21 mouse cellular contexts compared by ENCODE assay signal in genomic region chr6:71145288-71145989, GRCm38 (mm10). TPM values are rescaled to one million over a fixed set of nuclear protein-coding genes. Genes with fewer than 3 reads are reported as not detected.
DNase-seq lines count a peak whose midpoint lies in the region; ATAC-seq and TF ChIP-seq lines count a peak whose summit lies in the region.
"Had no signal": no experiment of that assay in that cellular context is flagged by ENCODE, and none has a peak within 500 bp of the region (broad histone marks: within the 10 kb centered on the region; RNA-seq: fewer than 3 reads in every experiment).

No protein-coding gene starts in this region.

- no peak overlapping the region for H3K4me2 ChIP-seq in kidney, embryonic 15.5 days
- no peak overlapping the region for H3K4me2 ChIP-seq in liver, embryonic 13.5 days
- H3K4me2 ChIP-seq in forebrain, postnatal 0 days (ENCODE audit: low read depth), result no peak overlapping the region
- no peak overlapping the region for H3K4me2 ChIP-seq in neural tube, embryonic 15.5 days
- H3K4me2 ChIP-seq: midbrain, embryonic 12.5 days had no signal

- H3K36me3 ChIP-seq in kidney, embryonic 15.5 days, result no peaks in the 10 kb centered on the region
- no peaks in the 10 kb centered on the region for H3K36me3 ChIP-seq in liver, embryonic 13.5 days
- no peaks in the 10 kb centered on the region for H3K36me3 ChIP-seq in forebrain, postnatal 0 days (ENCODE audit: insufficient read depth)
- no peaks in the 10 kb centered on the region for H3K36me3 ChIP-seq in neural tube, embryonic 15.5 days
- H3K36me3 ChIP-seq: embryonic facial prominence, embryonic 15.5 days; G1E; heart, embryonic 13.5 days; hindbrain, embryonic 10.5 days; midbrain, embryonic 12.5 days had no signal

- no peak overlapping the region for H3K9ac ChIP-seq in kidney, embryonic 15.5 days
- H3K9ac ChIP-seq in liver, embryonic 13.5 days, result no peak overlapping the region
- no peak overlapping the region for H3K9ac ChIP-seq in forebrain, postnatal 0 days
- H3K9ac ChIP-seq in neural tube, embryonic 15.5 days (replicated peaks), result no peak overlapping the region
- H3K9ac ChIP-seq: embryonic facial prominence, embryonic 15.5 days; midbrain, embryonic 12.5 days had no signal

- no peak for TF ChIP-seq CTCF in layer of hippocampus, adult 2 months (conservative IDR thresholded peaks at IDR 0.05)
- no peak for TF ChIP-seq CTCF in forebrain, postnatal 0 days (IDR thresholded peaks at IDR 0.05; ENCODE audit: low read depth)

- H3K4me1 ChIP-seq in kidney, embryonic 15.5 days, result peaks cover 44% of the 10 kb centered on the region
- H3K4me1 ChIP-seq in liver, embryonic 13.5 days (replicated peaks), result peaks cover 16% of the 10 kb centered on the region; the same call in 1 of the 2 replicates
- H3K4me1 ChIP-seq in forebrain, postnatal 0 days (ENCODE audit: insufficient read depth), result 0 out of 2 replicates have a peak, but pooled peaks cover 3% of the 10 kb centered on the region
- H3K4me1 ChIP-seq in neural tube, embryonic 15.5 days, result peaks cover 13% of the 10 kb centered on the region

- DNase-seq in layer of hippocampus, adult 2 months (ENCODE audit: low spot score in 2 of 2), result no peak
- DNase-seq in layer of hippocampus, postnatal 14 days (ENCODE audit: low spot score in 2 of 2), result no peak
- DNase-seq in liver, embryonic 13.5 days, result no peak
- no peak for DNase-seq in forebrain, postnatal 0 days
- no peak for DNase-seq in left cerebral cortex, postnatal 10 days (ENCODE audit: extremely low spot score in 1 of 2, low spot score in 2 of 2)
- DNase-seq in thymus, postnatal 25 days, result no peak
- DNase-seq: cerebellum, adult 2 months; gastrocnemius, postnatal 14 days; lung, postnatal 36 days; right cerebral cortex, postnatal 4 days had no signal

- intact Hi-C loops in left cerebral cortex, postnatal 10 days (cut with DNase I), result loop anchor here (10.0 kb wide), 1 partner anchor 659 kb away; no protein-coding TSS in a partner anchor

- H3K27me3 ChIP-seq in kidney, embryonic 15.5 days, result no peaks in the 10 kb centered on the region
- H3K27me3 ChIP-seq in liver, embryonic 13.5 days, result no peaks in the 10 kb centered on the region
- H3K27me3 ChIP-seq in forebrain, postnatal 0 days (ENCODE audit: insufficient read depth, low read length), result no peaks in the 10 kb centered on the region
- H3K27me3 ChIP-seq in neural tube, embryonic 15.5 days (replicated peaks), result no peaks in the 10 kb centered on the region
- H3K27me3 ChIP-seq: heart, embryonic 13.5 days had no signal

- 38% methylated on average over 3 of the region's 3 CpGs for WGBS in kidney, embryonic 15.5 days
- WGBS in liver, embryonic 13.5 days (ENCODE audit: insufficient replicate concordance), result 58% methylated on average over 3 of the region's 3 CpGs
- 61% methylated on average over 3 of the region's 3 CpGs for WGBS in forebrain, postnatal 0 days
- WGBS in neural tube, embryonic 15.5 days, result 74% methylated on average over 3 of the region's 3 CpGs

- ATAC-seq in kidney, embryonic 15.5 days (replicated peaks; ENCODE audit: low FRiP score), result peak; percentile 47
- ATAC-seq in liver, embryonic 13.5 days (ENCODE audit: low read depth), result 0 out of 2 replicates have a peak, but pooled peaks have one; percentile 15
- ATAC-seq in forebrain, postnatal 0 days, result no peak
- no peak for ATAC-seq in neural tube, embryonic 15.5 days (ENCODE audit: low FRiP score)
- ATAC-seq: forebrain, embryonic 14.5 days; inflammation-experienced regulatory T-cells, adult 6 months had no signal

- H3K9me3 ChIP-seq in kidney, embryonic 15.5 days (replicated peaks), result no peaks in the 10 kb centered on the region
- no peaks in the 10 kb centered on the region for H3K9me3 ChIP-seq in liver, embryonic 13.5 days (replicated peaks)
- H3K9me3 ChIP-seq in forebrain, postnatal 0 days (ENCODE audit: low read length), result 0 out of 2 replicates have a peak, but pooled peaks cover 3% of the 10 kb centered on the region
- H3K9me3 ChIP-seq in neural tube, embryonic 15.5 days (replicated peaks), result no peaks in the 10 kb centered on the region
- H3K9me3 ChIP-seq: embryonic facial prominence, embryonic 15.5 days; G1E; heart, embryonic 13.5 days; hindbrain, embryonic 10.5 days; midbrain, embryonic 12.5 days had no signal

- H3K4me3 ChIP-seq in layer of hippocampus, adult 2 months, result no peak overlapping the region
- no peak overlapping the region for H3K4me3 ChIP-seq in kidney, embryonic 15.5 days (replicated peaks)
- H3K4me3 ChIP-seq in liver, embryonic 13.5 days (replicated peaks), result no peak overlapping the region
- no peak overlapping the region for H3K4me3 ChIP-seq in forebrain, postnatal 0 days (ENCODE audit: low read depth, low read length)
- H3K4me3 ChIP-seq in neural tube, embryonic 15.5 days (replicated peaks), result no peak overlapping the region
- H3K4me3 ChIP-seq: embryonic facial prominence, embryonic 15.5 days; hindbrain, embryonic 10.5 days; left cerebral cortex, adult 2 months; midbrain, embryonic 12.5 days had no signal

- peak overlapping the region; percentile 91; the same call in 1 of the 2 replicates for H3K27ac ChIP-seq in layer of hippocampus, adult 2 months
- peak overlapping the region; percentile 93 for H3K27ac ChIP-seq in kidney, embryonic 15.5 days
- peak overlapping the region; percentile 64 for H3K27ac ChIP-seq in liver, embryonic 13.5 days
- H3K27ac ChIP-seq in forebrain, postnatal 0 days (ENCODE audit: low read depth, low read length), result no peak overlapping the region
- H3K27ac ChIP-seq in neural tube, embryonic 15.5 days (replicated peaks), result no peak overlapping the region
- H3K27ac ChIP-seq: embryonic facial prominence, embryonic 15.5 days; heart, embryonic 13.5 days; left cerebral cortex, adult 2 months; midbrain, embryonic 12.5 days had no signal

RNA-seq across cellular contexts. Expression of gene Thnsl2, which starts 1.2 kb away (rescaled TPM):
- total RNA-seq in layer of hippocampus, adult 2 months (2021), result 1 to 10 TPM; 3.9 to 4.1 TPM
- total RNA-seq in layer of hippocampus, postnatal 14 days (2021), result 1 to 10 TPM; 3.2 to 3.9 TPM
- polyA plus RNA-seq in kidney, embryonic 15.5 days (2015; fragmentation: Nextera tagmentation; extraction: Ambion mirVana), result 36.7 and 39.9 TPM in 2 replicates
- polyA plus RNA-seq in liver, embryonic 13.5 days (2015; fragmentation: Nextera tagmentation; extraction: Ambion mirVana), result 7.3 and 8.1 TPM in 2 replicates
- total RNA-seq in forebrain, postnatal 0 days (2014; rRNA removed), result 4.0 and 5.2 TPM in 2 replicates
- polyA plus RNA-seq in forebrain, postnatal 0 days (2015; fragmentation: Nextera tagmentation; extraction: Ambion mirVana), result 4.6 and 6.1 TPM in 2 replicates
- total RNA-seq in left cerebral cortex, postnatal 10 days (2021), result 1 to 10 TPM; 3.0 to 3.9 TPM
- polyA plus RNA-seq in neural tube, embryonic 15.5 days (2015; fragmentation: Nextera tagmentation; extraction: Ambion mirVana), result 4.7 and 8.0 TPM in 2 replicates
- total RNA-seq: G1E had no signal
- polyA plus RNA-seq: C2C12, G1E had no signal

RNA-seq across cellular contexts. Expression of gene Fabp1, which starts 54.2 kb away (rescaled TPM):
- total RNA-seq in layer of hippocampus, adult 2 months (2021), result not detected
- total RNA-seq in layer of hippocampus, postnatal 14 days (2021), result not detected
- polyA plus RNA-seq in kidney, embryonic 15.5 days (2015; fragmentation: Nextera tagmentation; extraction: Ambion mirVana), result 3.5 and 4.4 TPM in 2 replicates
- polyA plus RNA-seq in liver, embryonic 13.5 days (2015; fragmentation: Nextera tagmentation; extraction: Ambion mirVana), result 221 and 251 TPM in 2 replicates
- total RNA-seq in forebrain, postnatal 0 days (2014; rRNA removed), result not detected in 2 replicates
- not detected in 2 replicates for polyA plus RNA-seq in forebrain, postnatal 0 days (2015; fragmentation: Nextera tagmentation; extraction: Ambion mirVana)
- total RNA-seq in left cerebral cortex, postnatal 10 days (2021), result not detected
- polyA plus RNA-seq in neural tube, embryonic 15.5 days (2015; fragmentation: Nextera tagmentation; extraction: Ambion mirVana), result 5.9 TPM in 1 of 2 replicates, not detected in the other
- total RNA-seq: G1E; gastrocnemius, postnatal 14 days; left cerebral cortex, adult 2 months had no signal
- polyA plus RNA-seq: C2C12; cerebellum, adult 2 months; forebrain, embryonic 14.5 days; G1E; hindbrain, embryonic 10.5 days; inflammation-experienced regulatory T-cells, adult 6 months; midbrain, embryonic 12.5 days had no signal

Comparison
In these comparisons a context has a peak if more than half of its experiments do, and no peak if none do; other contexts are left out.
1. H3K27ac ChIP-seq: peak in layer of hippocampus, adult 2 months (single experiment), kidney, embryonic 15.5 days (single experiment) and liver, embryonic 13.5 days (single experiment); none in forebrain, postnatal 0 days (single experiment) and neural tube, embryonic 15.5 days (single experiment).
2. ATAC-seq: peak in kidney, embryonic 15.5 days (single experiment) and liver, embryonic 13.5 days (single experiment); none in forebrain, postnatal 0 days (single experiment) and neural tube, embryonic 15.5 days (single experiment).